Mouse (Mus musculus): Measurements from ENCODE around the gene Slc25a54. TPM values are rescaled to one million over a fixed set of nuclear protein-coding genes. Genes with fewer than 3 reads are reported as not detected.

Slc25a54 gene
- polyA plus RNA-seq, 1 experiment from 2014 or later: not detected

DNA sequence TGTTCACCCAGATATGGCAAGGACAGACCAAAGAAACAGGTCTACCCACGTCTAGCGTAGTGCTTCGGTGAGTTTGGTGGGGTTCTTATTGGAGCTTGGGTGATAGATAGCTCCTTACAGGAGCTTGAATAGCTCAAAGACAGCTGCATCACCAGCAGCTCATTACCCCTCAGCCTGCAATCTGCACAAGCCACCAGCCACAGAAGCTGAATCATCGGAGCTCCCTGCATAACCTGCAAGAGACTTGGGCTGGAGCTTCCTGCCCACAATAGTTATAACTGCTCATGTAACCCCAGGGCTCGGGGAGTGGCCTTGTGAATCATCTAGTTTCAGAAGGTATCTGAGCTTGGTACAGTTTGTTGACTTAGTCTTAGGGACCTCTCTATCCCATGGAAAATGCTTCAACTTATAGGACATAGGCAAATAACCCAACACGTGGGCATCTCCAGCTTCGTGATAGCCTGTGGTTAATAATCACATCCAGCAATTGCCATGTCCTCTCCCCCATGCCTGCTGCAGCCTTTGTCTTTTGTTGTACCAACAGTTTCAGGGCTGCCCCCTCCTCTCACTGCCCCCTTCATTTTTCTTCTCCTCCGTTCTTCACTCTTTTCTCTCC lies 85.1 kb downstream of the Slc25a54 start:
- Histone ChIP-seq H3K9me3 (ENCODE audit: control insufficient read depth, low read length) (no peaks in the 10 kb centered on the region), H3K4me3 (ENCODE audit: low read depth, low read length) (no peak overlapping the region), H3K27ac (replicated peaks) (0 out of 2 replicates have a peak overlapping the region, but pooled peaks have one; percentile 20), H3K4me1 (replicated peaks; ENCODE audit: control insufficient read depth, insufficient read depth) (no peaks in the 10 kb centered on the region), H3K27me3 (ENCODE audit: control insufficient read depth, insufficient read depth, low read length) (no peaks in the 10 kb centered on the region), H3K36me3 (ENCODE audit: control insufficient read depth, insufficient read depth, low read length) (peaks cover 8% of the 10 kb centered on the region), H3K4me2 (replicated peaks; ENCODE audit: low read depth) (no peak overlapping the region), H3K9ac (ENCODE audit: low read length) (no peak overlapping the region)
- no peak for DNase-seq (ENCODE audit: low spot score)
- no peak for TF ChIP-seq EP300 (optimal IDR thresholded peaks at IDR 0.05)
- no peak for TF ChIP-seq CTCF (IDR thresholded peaks at IDR 0.05; ENCODE audit: low read depth)
- WGBS: 68% methylated on average over 8 of the region's 8 CpGs
- no peak for ATAC-seq (ENCODE audit: low FRiP score, low TSS enrichment)

Small RNAs within 50 kb of the gene (microRNA-seq; reads per million reads assigned to microRNA genes)
- gene Gm44384: not detected

Other genes with a start within 250 kb of the Slc25a54 start
- gene Stxbp3, start 239.9 kb upstream of the Slc25a54 start, polyA plus RNA-seq (2015; fragmentation: Nextera tagmentation; extraction: Ambion mirVana): 38.6 and 39.3 TPM in 2 replicates
- gene Fndc7, start 190.5 kb upstream of the Slc25a54 start, polyA plus RNA-seq (2015; fragmentation: Nextera tagmentation; extraction: Ambion mirVana): 0.28 and 0.67 TPM in 2 replicates
- 26.1 and 31.1 TPM in 2 replicates for gene Prpf38b, start 168.7 kb upstream of the Slc25a54 start, polyA plus RNA-seq (2015; fragmentation: Nextera tagmentation; extraction: Ambion mirVana)
- 0.15 and 0.25 TPM in 2 replicates for gene Henmt1, start 140.6 kb upstream of the Slc25a54 start, polyA plus RNA-seq (2015; fragmentation: Nextera tagmentation; extraction: Ambion mirVana)
- gene Gm9857, start 140.0 kb upstream of the Slc25a54 start, polyA plus RNA-seq (2015; fragmentation: Nextera tagmentation; extraction: Ambion mirVana): not detected in 2 replicates
- gene Fam102b, start 52.9 kb upstream of the Slc25a54 start, polyA plus RNA-seq (2015; fragmentation: Nextera tagmentation; extraction: Ambion mirVana): 8.5 and 9.4 TPM in 2 replicates
- gene Slc25a24, start 42.7 kb downstream of the Slc25a54 start, polyA plus RNA-seq (2015; fragmentation: Nextera tagmentation; extraction: Ambion mirVana): 22.4 and 24.0 TPM in 2 replicates

All from stomach, postnatal 0 days (tissue).